Mouse (Mus musculus) embryonic facial prominence, embryonic 12.5 days (tissue): ENCODE results near the gene Pigl. TPM values are rescaled to one million over a fixed set of nuclear protein-coding genes. Genes with fewer than 3 reads are reported as not detected.
"Not testable (repeated sequence)": the region's sequence is repeated elsewhere in the genome, so short reads cannot be mapped to it uniquely, and the experiment has no call there.

ENCODE experiments used
- ATAC-seq: fragments of 200-750 bp; cut with Nextera tagmentation; 2 replicates; pipeline ENCODE4 v1.8.0; 2017; ENCODE audit not compliant: insufficient number of reproducible peaks, insufficient read depth, low FRiP score, low TSS enrichment
- H3K27ac ChIP-seq: fragments of 300-500 bp; sonication (generic); 2 replicates; pipeline ENCODE4 v1.5.1; 2016; ENCODE audit warnings: mild to moderate bottlenecking
- H3K27me3 ChIP-seq: fragments of 300-500 bp; sonication (generic); 2 replicates; pipeline ENCODE4 v1.6.1; 2016; ENCODE audit warnings: mild to moderate bottlenecking, moderate library complexity
- H3K36me3 ChIP-seq: fragments of 300-500 bp; sonication (generic); 2 replicates; pipeline ENCODE4 v1.6.1; 2016; ENCODE audit warnings: mild to moderate bottlenecking
- H3K4me1 ChIP-seq: fragments of 300-500 bp; sonication (generic); 2 replicates; pipeline ENCODE4 v1.6.1; 2016
- H3K4me2 ChIP-seq: fragments of 300-500 bp; sonication (generic); replicated peaks from 2 replicates; pipeline ENCODE4 v1.6.1; 2016; ENCODE audit warnings: mild to moderate bottlenecking, moderate library complexity
- H3K4me3 ChIP-seq: fragments of 300-500 bp; sonication (generic); 2 replicates; pipeline ENCODE4 v1.5.1; 2016; ENCODE audit warnings: mild to moderate bottlenecking
- H3K9ac ChIP-seq: fragments of 300-500 bp; sonication (generic); 2 replicates; pipeline ENCODE4 v1.6.1; 2016; ENCODE audit warnings: mild to moderate bottlenecking, moderate library complexity
- H3K9me3 ChIP-seq: fragments of 300-500 bp; sonication (generic); 2 replicates; pipeline ENCODE4 v1.6.1; 2016; ENCODE audit warnings: mild to moderate bottlenecking, moderate library complexity
- WGBS: fragments of 180-500 bp; shearing (Covaris S2); methylation state at CpG from one replicate; pipeline ENCODE4 v1.1.7; 2016; 5-methylcytosine and 5-hydroxymethylcytosine counted together
- polyA plus RNA-seq: library from polyadenylated mRNA; unstranded; fragments of >200 nt; fragmentation: Nextera tagmentation; extraction: Ambion mirVana; gene quantifications from 2 replicates; pipeline ENCODE4 v1.2.1, GENCODE M21; 2016

The Pigl gene
- polyA plus RNA-seq, 1 experiment from 2014 or later = 11.0 TPM

DNA sequence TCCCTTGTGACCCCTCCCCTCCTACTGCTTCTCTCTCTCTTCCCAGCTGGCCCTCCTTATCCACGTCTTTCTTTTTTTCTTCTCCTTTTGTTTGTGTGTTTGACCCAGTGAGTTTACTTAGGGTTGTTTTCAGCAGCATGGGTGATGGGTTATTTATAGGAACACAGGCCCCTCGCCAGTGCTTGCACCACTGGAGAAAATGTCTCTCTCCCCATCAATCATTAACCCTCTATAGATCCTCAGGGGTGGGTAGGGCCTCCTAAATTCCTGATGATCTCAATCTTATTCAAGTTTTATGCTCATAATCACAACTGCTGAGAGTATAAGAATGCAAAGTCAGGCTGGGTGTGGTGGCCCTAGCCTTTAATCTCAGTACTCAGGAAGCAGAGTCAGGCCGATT lies 38.9 kb downstream of the Pigl start:
- H3K27me3 ChIP-seq = no peaks in the 10 kb centered on the region
- no peak for ATAC-seq
- H3K9ac ChIP-seq = no peak overlapping the region
- H3K4me2 ChIP-seq = no peak overlapping the region
- H3K4me1 ChIP-seq = peaks cover 13% of the 10 kb centered on the region
- WGBS = 63% methylated on average over 3 of the region's 3 CpGs
- H3K27ac ChIP-seq = no peak overlapping the region
- no peak overlapping the region for H3K4me3 ChIP-seq
- no peaks in the 10 kb centered on the region for H3K36me3 ChIP-seq
- no peaks in the 10 kb centered on the region for H3K9me3 ChIP-seq

- no peak overlapping the region for H3K4me3 ChIP-seq
- WGBS = 84% methylated on average over 2 of the region's 2 CpGs
- no peaks in the 10 kb centered on the region for H3K9me3 ChIP-seq
- H3K4me1 ChIP-seq = peaks cover 13% of the 10 kb centered on the region
- no peak overlapping the region for H3K4me2 ChIP-seq
- ATAC-seq = no peak
- no peaks in the 10 kb centered on the region for H3K27me3 ChIP-seq
- H3K27ac ChIP-seq = no peak overlapping the region
- H3K36me3 ChIP-seq = no peaks in the 10 kb centered on the region
- no peak overlapping the region for H3K9ac ChIP-seq
These were observed 40.5 kb downstream of the Pigl start for GRCm38 (mm10) chr11:62498802-62499201.

GRCm38 (mm10) chr11:62500529-62500928 lies 42.3 kb downstream of the Pigl start:
- H3K4me1 ChIP-seq = 0 out of 2 replicates have a peak, but pooled peaks cover 2% of the 10 kb centered on the region
- 89% methylated on average over 2 of the region's 2 CpGs for WGBS
- no peak overlapping the region for H3K9ac ChIP-seq
- no peak overlapping the region for H3K4me3 ChIP-seq
- H3K27ac ChIP-seq = no peak overlapping the region
- ATAC-seq = no peak
- H3K36me3 ChIP-seq = no peaks in the 10 kb centered on the region
- H3K27me3 ChIP-seq = no peaks in the 10 kb centered on the region
- no peaks in the 10 kb centered on the region for H3K9me3 ChIP-seq
- H3K4me2 ChIP-seq = no peak overlapping the region

DNA sequence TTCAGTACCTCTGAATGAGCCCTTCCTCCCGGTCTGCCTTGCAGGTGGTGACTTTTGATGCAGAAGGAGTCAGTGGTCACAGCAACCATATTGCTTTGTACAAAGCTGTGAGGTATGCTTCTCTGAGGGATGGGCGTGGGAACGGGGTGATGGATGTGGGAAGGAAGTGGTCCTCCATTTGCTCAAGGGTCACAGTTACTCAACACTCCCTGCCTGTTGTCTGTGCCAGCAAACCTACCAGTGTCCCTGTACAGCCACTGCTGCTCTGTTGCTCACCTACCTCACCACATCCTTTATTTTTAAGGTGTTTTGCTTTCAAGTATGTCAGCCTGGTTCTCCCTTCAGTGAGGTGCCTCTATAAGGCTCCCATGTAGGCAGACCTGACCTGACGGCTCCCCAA lies 49.4 kb downstream of the Pigl start:
- 85% methylated on average over 4 of the region's 4 CpGs for WGBS
- H3K27me3 ChIP-seq = no peaks in the 10 kb centered on the region
- ATAC-seq = no peak
- H3K4me3 ChIP-seq = no peak overlapping the region
- H3K36me3 ChIP-seq = no peaks in the 10 kb centered on the region
- H3K4me1 ChIP-seq = no peaks in the 10 kb centered on the region
- H3K27ac ChIP-seq = no peak overlapping the region
- no peak overlapping the region for H3K9ac ChIP-seq
- no peaks in the 10 kb centered on the region for H3K9me3 ChIP-seq
- no peak overlapping the region for H3K4me2 ChIP-seq

DNA sequence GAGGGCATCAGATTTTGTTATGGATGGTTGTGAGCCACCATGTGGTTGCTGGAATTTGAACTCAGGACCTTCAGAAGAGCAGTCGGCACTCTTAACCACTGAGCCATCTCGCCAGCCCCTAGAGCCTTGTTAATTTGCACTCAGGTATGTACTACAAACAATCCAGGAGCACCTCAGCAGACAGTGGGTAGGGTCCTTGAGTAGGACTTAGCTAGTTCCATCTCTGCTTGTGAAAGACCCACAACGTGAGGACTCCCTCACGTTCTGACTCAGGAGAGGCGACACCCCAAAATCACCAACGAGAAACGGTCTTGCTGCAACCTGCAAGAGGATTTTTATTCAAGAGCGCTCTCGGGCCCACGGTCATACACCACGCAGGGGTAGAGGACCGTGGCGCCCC lies 50.1 kb downstream of the Pigl start:
- H3K9me3 ChIP-seq, H3K27me3 ChIP-seq, ATAC-seq, H3K4me3 ChIP-seq, H3K4me1 ChIP-seq, H3K27ac ChIP-seq, H3K9ac ChIP-seq, H3K36me3 ChIP-seq, H3K4me2 ChIP-seq: not testable (repeated sequence)
- 92% methylated on average over 13 of the region's 13 CpGs for WGBS

DNA sequence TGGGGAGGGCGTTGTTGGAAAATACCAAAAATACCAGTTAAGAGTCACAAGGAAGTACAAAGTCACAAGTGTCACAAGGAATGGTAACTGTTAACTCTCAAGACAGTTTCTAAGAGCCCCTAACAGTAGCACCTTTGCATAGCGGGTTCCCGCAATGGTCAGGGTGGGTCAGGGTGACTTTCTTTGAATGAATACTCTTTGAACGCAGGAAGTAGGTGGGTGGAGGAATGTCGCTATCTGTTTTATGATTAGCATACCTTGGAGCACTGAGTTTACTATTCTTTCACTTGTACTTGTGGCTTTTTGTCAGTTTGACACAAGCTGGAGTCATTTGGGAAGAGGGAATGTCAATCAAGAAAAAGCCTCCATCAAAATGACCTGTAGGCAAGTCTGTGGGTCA lies 50.6 kb downstream of the Pigl start:
- not testable (repeated sequence) for H3K36me3 ChIP-seq, ATAC-seq, H3K9ac ChIP-seq, H3K9me3 ChIP-seq, H3K27me3 ChIP-seq, H3K27ac ChIP-seq, H3K4me1 ChIP-seq, H3K4me3 ChIP-seq, H3K4me2 ChIP-seq
- 95% methylated on average over 5 of the region's 5 CpGs for WGBS

GRCm38 (mm10) chr11:62509571-62509970 lies 51.3 kb downstream of the Pigl start:
- Histone ChIP-seq H3K4me3 (no peak overlapping the region), H3K36me3 (no peaks in the 10 kb centered on the region), H3K27me3 (no peaks in the 10 kb centered on the region), H3K9ac (no peak overlapping the region), H3K4me2 (no peak overlapping the region), H3K4me1 (no peaks in the 10 kb centered on the region), H3K9me3 (no peaks in the 10 kb centered on the region), H3K27ac (no peak overlapping the region)
- no peak for ATAC-seq
- WGBS = 72% methylated on average over 3 of the region's 3 CpGs

GRCm38 (mm10) chr11:62510956-62511355 lies 52.7 kb downstream of the Pigl start:
- 81% methylated on average over 5 of the region's 5 CpGs for WGBS

GRCm38 (mm10) chr11:62511444-62512202 lies 53.4 kb downstream of the Pigl start:
- Histone ChIP-seq H3K9me3 (no peaks in the 10 kb centered on the region), H3K4me3 (no peak overlapping the region), H3K4me2 (no peak overlapping the region), H3K36me3 (no peaks in the 10 kb centered on the region), H3K9ac (no peak overlapping the region), H3K27ac (no peak overlapping the region), H3K27me3 (no peaks in the 10 kb centered on the region), H3K4me1 (no peaks in the 10 kb centered on the region)
- ATAC-seq = no peak
- 76% methylated on average over 13 of the region's 13 CpGs for WGBS

More at GRCm38 (mm10) chr11:62510956-62511355, 52.7 kb downstream of the Pigl start:
- no peaks in the 10 kb centered on the region for H3K9me3 ChIP-seq
- no peaks in the 10 kb centered on the region for H3K27me3 ChIP-seq
- no peaks in the 10 kb centered on the region for H3K36me3 ChIP-seq
- H3K9ac ChIP-seq = no peak overlapping the region
- ATAC-seq = no peak
- no peak overlapping the region for H3K27ac ChIP-seq
- no peak overlapping the region for H3K4me2 ChIP-seq
- H3K4me1 ChIP-seq = no peaks in the 10 kb centered on the region
- H3K4me3 ChIP-seq = no peak overlapping the region

GRCm38 (mm10) chr11:62512529-62513080 lies 54.3 kb downstream of the Pigl start:
- Histone ChIP-seq H3K4me3 (no peak overlapping the region), H3K9me3 (no peaks in the 10 kb centered on the region), H3K4me2 (no peak overlapping the region), H3K4me1 (no peaks in the 10 kb centered on the region), H3K27me3 (no peaks in the 10 kb centered on the region), H3K36me3 (no peaks in the 10 kb centered on the region), H3K9ac (no peak overlapping the region), H3K27ac (no peak overlapping the region)
- no peak for ATAC-seq
- WGBS = 84% methylated on average over 8 of the region's 8 CpGs

GRCm38 (mm10) chr11:62513311-62513710 lies 55.1 kb downstream of the Pigl start:
- H3K27ac ChIP-seq = no peak overlapping the region
- H3K9ac ChIP-seq = no peak overlapping the region
- no peak for ATAC-seq
- H3K27me3 ChIP-seq = no peaks in the 10 kb centered on the region
- 84% methylated on average over 6 of the region's 6 CpGs for WGBS
- no peak overlapping the region for H3K4me2 ChIP-seq
- H3K4me3 ChIP-seq = no peak overlapping the region
- H3K9me3 ChIP-seq = no peaks in the 10 kb centered on the region
- no peaks in the 10 kb centered on the region for H3K36me3 ChIP-seq
- no peaks in the 10 kb centered on the region for H3K4me1 ChIP-seq

DNA sequence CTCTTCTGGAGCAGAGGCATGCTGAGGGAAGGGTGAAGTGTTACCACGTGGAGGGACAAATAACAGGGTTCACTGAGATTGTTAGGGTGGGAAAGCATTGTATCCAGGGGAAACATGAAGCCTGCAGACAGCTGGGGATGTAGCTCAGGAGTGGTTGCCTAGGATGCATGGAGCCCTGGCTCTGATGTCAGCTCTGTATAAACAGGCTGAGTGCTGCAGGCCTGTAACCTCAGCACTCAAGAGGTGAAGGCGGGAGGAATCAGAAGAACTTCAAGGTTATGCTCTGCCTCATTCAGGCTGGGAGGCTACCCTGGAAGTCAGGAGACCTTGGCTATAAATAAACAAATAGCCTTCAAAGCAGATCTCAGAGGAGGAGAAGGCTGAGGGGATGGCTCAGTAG lies 60.7 kb downstream of the Pigl start:
- H3K9ac ChIP-seq = no peak overlapping the region

More for the DNA sequence above, 60.7 kb downstream of the Pigl start:
- Histone ChIP-seq H3K27me3 (no peaks in the 10 kb centered on the region), H3K9me3 (no peaks in the 10 kb centered on the region), H3K4me3 (no peak overlapping the region), H3K36me3 (no peaks in the 10 kb centered on the region), H3K27ac (no peak overlapping the region), H3K4me1 (peaks cover 5% of the 10 kb centered on the region; the same call in 1 of the 2 replicates), H3K4me2 (no peak overlapping the region)
- ATAC-seq = no peak
- WGBS = 16% methylated on average over 2 of the region's 2 CpGs
